Mouse (Mus musculus): Measurements from ENCODE around the gene Eno3.

Eno3 gene

DNA sequence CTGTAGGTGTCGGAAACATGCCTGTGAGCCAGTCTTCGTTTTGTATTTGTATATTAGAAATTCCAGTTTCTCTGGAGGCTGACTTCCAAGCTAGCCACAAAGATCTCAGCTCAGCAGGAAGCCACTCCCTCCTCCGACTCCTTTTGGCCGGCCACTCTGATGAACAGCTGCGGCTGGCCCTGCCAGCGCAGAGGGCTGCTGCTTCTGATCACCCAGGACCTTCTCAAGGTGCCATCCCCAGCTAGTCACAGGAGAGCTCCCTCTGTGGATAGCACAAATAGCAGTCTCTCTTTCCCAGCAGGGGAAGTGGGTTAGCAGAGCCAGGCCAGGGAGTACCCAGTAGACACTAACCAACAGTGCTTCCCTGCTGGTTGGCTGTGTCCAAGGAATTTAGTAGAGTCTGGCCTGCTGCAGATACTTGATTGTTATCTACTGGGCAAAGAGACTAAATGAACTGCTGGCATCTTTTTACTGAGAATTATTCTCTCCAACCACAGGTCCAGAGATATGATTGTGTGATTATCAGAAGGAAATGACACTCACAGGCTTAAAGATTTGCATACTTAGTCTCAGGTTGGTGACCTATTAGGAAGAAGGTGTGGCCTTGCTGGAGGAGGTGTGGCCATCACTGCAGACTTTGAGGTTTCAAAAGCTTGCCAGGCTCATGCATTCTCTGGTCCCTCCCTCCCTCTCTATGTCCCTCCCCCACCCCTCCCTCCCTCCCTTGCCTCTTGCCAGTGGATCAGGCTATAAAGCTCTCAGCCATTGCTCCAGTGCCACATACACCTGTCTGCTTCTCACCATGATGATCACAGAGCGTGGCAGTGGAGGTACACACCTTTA, 34.8 kb upstream of the Eno3 start:
- no peaks in the 10 kb centered on the region for H3K9me3 ChIP-seq (ENCODE audit: low read length)

DNA sequence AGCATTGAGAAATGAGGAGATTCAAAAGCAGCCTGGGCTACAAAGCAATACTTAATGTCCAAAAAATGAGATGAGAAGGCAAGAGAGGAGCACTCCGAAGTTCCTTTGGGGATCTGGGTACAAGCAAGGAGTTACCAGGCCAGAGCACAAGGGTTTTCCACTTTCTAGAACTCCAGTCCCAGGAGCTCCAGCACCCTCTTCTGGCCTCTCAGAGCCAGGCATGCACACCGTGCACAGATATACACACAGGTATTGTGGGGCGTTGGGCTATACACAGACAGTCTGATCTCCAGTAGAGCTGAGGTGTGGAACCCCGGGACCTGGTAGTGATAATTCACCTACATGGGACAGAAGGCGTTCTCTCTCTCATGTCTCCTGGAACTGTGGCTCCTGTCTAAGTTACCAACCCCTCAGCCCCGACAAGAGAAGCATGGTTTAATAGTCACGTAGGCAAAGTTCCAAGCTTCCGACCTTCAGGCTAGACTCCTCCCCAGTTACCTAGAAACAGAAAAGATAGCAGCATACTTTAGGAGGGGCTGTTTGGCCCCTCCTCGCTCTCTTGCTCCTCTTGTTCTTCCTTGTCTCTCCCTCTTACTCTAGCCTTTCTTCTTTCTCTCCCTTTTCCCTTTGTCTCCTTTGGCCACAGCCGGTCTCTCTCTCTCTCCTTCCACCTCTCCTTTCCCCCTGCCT, 33.8 kb upstream of the Eno3 start:
- peak; percentile 52 for TF ChIP-seq CTCF (conservative IDR thresholded peaks at IDR 0.05; ENCODE audit: low read length)
- no peak for TF ChIP-seq POU5F1 (IDR thresholded peaks at IDR 0.05; ENCODE audit: borderline replicate concordance, low read length)
- H3K4me3 ChIP-seq (replicated peaks; ENCODE audit: low read length): no peak overlapping the region; the same call in 1 of the 2 replicates
- H3K9me3 ChIP-seq (ENCODE audit: low read length): no peaks in the 10 kb centered on the region
- H3K4me1 ChIP-seq (replicated peaks; ENCODE audit: low read depth, low read length): peaks cover 42% of the 10 kb centered on the region
- H3K27me3 ChIP-seq (ENCODE audit: insufficient read depth, low read length): peaks cover 10% of the 10 kb centered on the region
- no peaks in the 10 kb centered on the region for H3K36me3 ChIP-seq (ENCODE audit: insufficient read depth, low read length)

More for the DNA sequence above, 34.8 kb upstream of the Eno3 start:
- Histone ChIP-seq H3K36me3 (ENCODE audit: insufficient read depth, low read length) (no peaks in the 10 kb centered on the region), H3K27me3 (ENCODE audit: insufficient read depth, low read length) (peaks cover 20% of the 10 kb centered on the region), H3K4me1 (replicated peaks; ENCODE audit: low read depth, low read length) (peaks cover 51% of the 10 kb centered on the region), H3K4me3 (replicated peaks; ENCODE audit: low read length) (no peak overlapping the region)
- TF ChIP-seq NANOG (IDR thresholded peaks at IDR 0.05; ENCODE audit: borderline replicate concordance, low read length) (no peak), POU5F1 (IDR thresholded peaks at IDR 0.05; ENCODE audit: borderline replicate concordance, low read length) (no peak), CTCF (conservative IDR thresholded peaks at IDR 0.05; ENCODE audit: low read length) (no peak)

DNA sequence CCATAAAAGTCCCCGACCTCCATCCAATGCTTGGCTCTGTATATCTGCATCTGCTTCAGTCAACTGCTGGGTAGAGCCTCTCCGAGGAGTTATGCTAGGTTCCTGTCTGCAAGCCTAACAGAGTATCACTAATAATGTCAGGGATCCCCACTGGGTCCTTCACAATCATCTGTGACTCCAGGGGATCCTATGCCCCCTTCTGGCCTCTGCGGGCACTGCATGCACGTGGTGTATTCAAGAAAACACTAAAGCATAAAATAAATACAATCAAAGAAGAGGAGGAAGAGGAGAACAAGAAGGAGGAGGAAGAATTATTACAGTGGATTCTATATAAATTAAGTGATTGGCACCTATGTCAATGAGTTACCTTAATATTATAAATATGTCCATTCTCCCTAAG, 31.5 kb upstream of the Eno3 start:
- Histone ChIP-seq H3K4me3 (replicated peaks; ENCODE audit: low read length) (no peak overlapping the region), H3K9me3 (ENCODE audit: low read length) (no peaks in the 10 kb centered on the region), H3K4me1 (replicated peaks; ENCODE audit: low read depth, low read length) (peaks cover 42% of the 10 kb centered on the region), H3K36me3 (ENCODE audit: insufficient read depth, low read length) (no peaks in the 10 kb centered on the region), H3K27me3 (ENCODE audit: insufficient read depth, low read length) (no peaks in the 10 kb centered on the region)
- peak; percentile 92 for TF ChIP-seq CTCF (conservative IDR thresholded peaks at IDR 0.05; ENCODE audit: low read length)
- no peak for TF ChIP-seq POU5F1 (IDR thresholded peaks at IDR 0.05; ENCODE audit: borderline replicate concordance, low read length)

DNA sequence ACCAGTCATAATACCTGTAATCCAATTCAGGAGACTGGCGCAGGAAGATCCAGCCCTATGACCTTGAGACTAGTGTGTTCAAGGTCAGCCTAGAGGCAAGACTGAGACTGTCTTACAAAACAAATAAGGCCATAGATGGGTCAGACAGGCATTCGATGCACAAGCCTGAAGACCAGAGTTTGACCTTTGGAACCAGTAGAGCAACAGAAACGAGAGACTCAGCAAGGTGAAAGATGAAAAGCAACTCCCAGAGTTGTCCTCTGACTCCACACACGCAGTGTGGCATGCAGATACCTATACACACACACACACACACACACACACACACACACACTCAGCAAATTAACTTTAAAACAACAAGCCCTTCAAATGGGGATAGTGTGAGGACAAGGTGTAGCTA, 30.1 kb upstream of the Eno3 start:
- Histone ChIP-seq H3K4me3 (replicated peaks; ENCODE audit: low read length) (no peak overlapping the region), H3K9me3 (ENCODE audit: low read length) (no peaks in the 10 kb centered on the region), H3K4me1 (replicated peaks; ENCODE audit: low read depth, low read length) (peaks cover 38% of the 10 kb centered on the region), H3K27me3 (ENCODE audit: insufficient read depth, low read length) (no peaks in the 10 kb centered on the region), H3K36me3 (ENCODE audit: insufficient read depth, low read length) (no peaks in the 10 kb centered on the region)
- TF ChIP-seq NANOG (IDR thresholded peaks at IDR 0.05; ENCODE audit: borderline replicate concordance, low read length): no peak
- no peak for TF ChIP-seq CTCF (conservative IDR thresholded peaks at IDR 0.05; ENCODE audit: low read length)
- no peak for TF ChIP-seq POU5F1 (IDR thresholded peaks at IDR 0.05; ENCODE audit: borderline replicate concordance, low read length)

DNA sequence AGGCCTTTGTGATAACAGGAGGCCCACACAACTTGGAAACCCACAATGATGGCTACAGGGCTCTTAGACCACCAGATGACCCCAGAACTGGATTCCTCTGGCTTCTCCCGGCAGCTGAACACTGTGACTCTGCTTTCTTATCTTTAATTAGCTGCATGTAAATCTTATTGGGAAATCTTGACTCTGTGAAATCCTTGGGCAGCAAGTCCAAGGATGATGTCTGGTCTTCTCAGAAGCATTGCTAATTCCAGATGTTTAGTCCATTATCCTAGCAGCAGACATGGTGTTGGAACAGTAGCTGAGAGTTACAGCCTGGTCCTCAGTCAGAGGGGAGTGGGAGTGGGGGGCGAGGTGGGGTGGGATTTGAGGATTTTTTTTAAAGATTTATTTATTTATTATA, 28.6 kb upstream of the Eno3 start:
- no peaks in the 10 kb centered on the region for H3K27me3 ChIP-seq (ENCODE audit: insufficient read depth, low read length)
- no peaks in the 10 kb centered on the region for H3K36me3 ChIP-seq (ENCODE audit: insufficient read depth, low read length)
- TF ChIP-seq NANOG (IDR thresholded peaks at IDR 0.05; ENCODE audit: borderline replicate concordance, low read length): no peak
- no peak for TF ChIP-seq CTCF (conservative IDR thresholded peaks at IDR 0.05; ENCODE audit: low read length)
- TF ChIP-seq POU5F1 (IDR thresholded peaks at IDR 0.05; ENCODE audit: borderline replicate concordance, low read length): no peak
- H3K4me3 ChIP-seq (replicated peaks; ENCODE audit: low read length): no peak overlapping the region
- H3K4me1 ChIP-seq (replicated peaks; ENCODE audit: low read depth, low read length): peaks cover 23% of the 10 kb centered on the region
- H3K9me3 ChIP-seq (ENCODE audit: low read length): no peaks in the 10 kb centered on the region

DNA sequence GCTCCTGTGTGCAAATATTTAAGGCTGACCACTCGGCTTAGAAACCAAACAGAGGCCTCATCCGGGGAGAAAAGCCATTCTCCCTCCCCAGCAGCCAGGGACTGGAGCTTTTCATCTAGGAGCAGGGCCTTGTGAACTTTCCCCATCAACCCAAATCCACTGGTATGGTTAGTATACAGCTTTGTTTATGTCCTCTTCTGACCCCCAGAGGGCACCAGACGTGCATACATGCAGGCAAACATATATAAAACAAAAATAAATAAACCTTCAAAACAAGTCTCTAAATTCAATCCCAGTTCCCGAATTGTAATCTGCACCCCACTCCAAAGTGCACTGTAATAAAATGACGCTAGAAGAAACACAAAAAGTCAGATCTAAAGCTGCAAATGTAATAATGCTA, 27.4 kb upstream of the Eno3 start:
- peaks cover 15% of the 10 kb centered on the region for H3K4me1 ChIP-seq (replicated peaks; ENCODE audit: low read depth, low read length)
- TF ChIP-seq POU5F1 (IDR thresholded peaks at IDR 0.05; ENCODE audit: borderline replicate concordance, low read length) (no peak), CTCF (conservative IDR thresholded peaks at IDR 0.05; ENCODE audit: low read length) (peak; percentile 13; the same call in 1 of the 2 replicates)
- no peaks in the 10 kb centered on the region for H3K36me3 ChIP-seq (ENCODE audit: insufficient read depth, low read length)
- H3K9me3 ChIP-seq (ENCODE audit: low read length): no peaks in the 10 kb centered on the region
- no peaks in the 10 kb centered on the region for H3K27me3 ChIP-seq (ENCODE audit: insufficient read depth, low read length)
- no peak overlapping the region for H3K4me3 ChIP-seq (replicated peaks; ENCODE audit: low read length)

DNA sequence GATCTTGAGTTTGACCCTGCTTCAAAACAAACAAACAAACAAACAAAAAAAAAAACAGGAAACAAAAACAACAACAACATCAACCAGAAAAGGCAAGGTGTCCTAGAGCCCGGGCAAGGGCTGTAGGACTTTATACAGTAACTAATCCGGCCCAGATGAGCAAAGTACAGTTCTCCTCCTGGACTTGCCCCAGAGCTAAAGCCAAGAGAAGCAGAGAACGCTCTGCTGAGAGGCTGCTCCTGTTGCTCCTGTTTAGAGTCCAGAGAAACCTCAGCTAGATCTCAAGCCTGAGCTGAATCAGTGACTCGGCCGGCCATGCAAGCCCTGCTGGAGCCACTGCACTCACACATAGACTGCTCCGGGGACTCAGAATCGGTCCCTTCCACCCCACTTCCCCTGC, 26.9 kb upstream of the Eno3 start:
- no peak overlapping the region for H3K4me3 ChIP-seq (replicated peaks; ENCODE audit: low read length)
- TF ChIP-seq NANOG (IDR thresholded peaks at IDR 0.05; ENCODE audit: borderline replicate concordance, low read length): no peak
- no peak for TF ChIP-seq CTCF (conservative IDR thresholded peaks at IDR 0.05; ENCODE audit: low read length)
- no peak for TF ChIP-seq POU5F1 (IDR thresholded peaks at IDR 0.05; ENCODE audit: borderline replicate concordance, low read length)
- H3K9me3 ChIP-seq (ENCODE audit: low read length): no peaks in the 10 kb centered on the region
- no peaks in the 10 kb centered on the region for H3K36me3 ChIP-seq (ENCODE audit: insufficient read depth, low read length)
- no peaks in the 10 kb centered on the region for H3K27me3 ChIP-seq (ENCODE audit: insufficient read depth, low read length)
- H3K4me1 ChIP-seq (replicated peaks; ENCODE audit: low read depth, low read length): peaks cover 15% of the 10 kb centered on the region

DNA sequence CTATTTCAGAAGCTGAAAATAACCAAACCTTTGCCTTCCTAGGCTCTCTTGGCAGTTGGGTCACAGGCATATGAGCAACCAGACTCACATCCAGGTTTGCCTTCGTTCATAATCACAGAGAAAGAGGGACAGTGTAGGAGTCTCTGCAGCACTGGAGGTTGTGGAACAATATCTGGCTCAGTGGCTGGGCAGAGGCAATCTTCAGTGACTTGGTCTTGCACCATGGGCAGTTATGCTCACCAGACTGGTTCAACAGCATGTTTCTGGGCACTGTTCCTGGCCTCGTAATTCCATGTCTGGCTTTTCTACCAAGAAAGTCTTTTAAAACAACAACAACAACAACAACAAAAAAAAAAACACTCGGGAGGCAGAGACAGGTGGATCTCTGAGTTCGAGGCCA, 21.4 kb upstream of the Eno3 start:
- Histone ChIP-seq H3K4me1 (replicated peaks; ENCODE audit: low read depth, low read length) (no peaks in the 10 kb centered on the region), H3K9me3 (ENCODE audit: low read length) (no peaks in the 10 kb centered on the region), H3K4me3 (replicated peaks; ENCODE audit: low read length) (no peak overlapping the region), H3K27me3 (ENCODE audit: insufficient read depth, low read length) (0 out of 2 replicates have a peak, but pooled peaks cover 3% of the 10 kb centered on the region), H3K36me3 (ENCODE audit: insufficient read depth, low read length) (no peaks in the 10 kb centered on the region)
- TF ChIP-seq NANOG (IDR thresholded peaks at IDR 0.05; ENCODE audit: borderline replicate concordance, low read length) (no peak), CTCF (conservative IDR thresholded peaks at IDR 0.05; ENCODE audit: low read length) (no peak), POU5F1 (IDR thresholded peaks at IDR 0.05; ENCODE audit: borderline replicate concordance, low read length) (no peak)

Measured in E14TG2a.4 (cell line).